Mouse (Mus musculus) hindbrain, embryonic 12.5 days (tissue): ENCODE measurements around the gene Ntng1. TPM values are rescaled to one million over a fixed set of nuclear protein-coding genes. Genes with fewer than 3 reads are reported as not detected.

ENCODE experiments used
- ATAC-seq: fragments of 200-750 bp; cut with Nextera tagmentation; 2 replicates; pipeline ENCODE4 v1.8.0; 2017; ENCODE audit warnings: moderate TSS enrichment; ENCODE audit not compliant: low FRiP score
- H3K27ac ChIP-seq: fragments of 300-500 bp; sonication (generic); 2 replicates; pipeline ENCODE4 v1.5.1; 2016; ENCODE audit warnings: mild to moderate bottlenecking
- H3K27me3 ChIP-seq: fragments of 300-500 bp; sonication (generic); 2 replicates; pipeline ENCODE4 v1.6.1; 2016; ENCODE audit warnings: mild to moderate bottlenecking
- H3K36me3 ChIP-seq: fragments of 300-500 bp; sonication (generic); 2 replicates; pipeline ENCODE4 v1.6.1; 2016; ENCODE audit warnings: mild to moderate bottlenecking
- H3K4me1 ChIP-seq: fragments of 300-500 bp; sonication (generic); 2 replicates; pipeline ENCODE4 v1.6.1; 2016
- H3K4me2 ChIP-seq: fragments of 300-500 bp; sonication (generic); replicated peaks from 2 replicates; pipeline ENCODE4 v1.6.1; 2016; ENCODE audit warnings: mild to moderate bottlenecking
- H3K4me3 ChIP-seq: fragments of 300-500 bp; sonication (generic); 2 replicates; pipeline ENCODE4 v1.5.1; 2016; ENCODE audit warnings: mild to moderate bottlenecking
- H3K9ac ChIP-seq: fragments of 300-500 bp; sonication (generic); 2 replicates; pipeline ENCODE4 v1.6.1; 2016; ENCODE audit warnings: mild to moderate bottlenecking, moderate library complexity
- H3K9me3 ChIP-seq: fragments of 300-500 bp; sonication (generic); replicated peaks from 2 replicates; pipeline ENCODE4 v1.6.1; 2016; ENCODE audit warnings: mild to moderate bottlenecking
- WGBS: fragments of 180-500 bp; shearing (Covaris S2); methylation state at CpG from one replicate; pipeline ENCODE4 v1.1.7; 2016; 5-methylcytosine and 5-hydroxymethylcytosine counted together
- polyA plus RNA-seq: library from polyadenylated mRNA; unstranded; fragments of >200 nt; fragmentation: Nextera tagmentation; extraction: Ambion mirVana; gene quantifications from 2 replicates; pipeline ENCODE4 v1.2.1, GENCODE M21; 2016

Ntng1 gene
- polyA plus RNA-seq, 1 experiment from 2014 or later = 16.6 TPM

GRCm38 (mm10) chr3:109885672-109886071, 258.1 kb downstream of the Ntng1 start:
- ATAC-seq = no peak
- no peaks in the 10 kb centered on the region for H3K9me3 ChIP-seq
- H3K27me3 ChIP-seq = no peaks in the 10 kb centered on the region
- H3K36me3 ChIP-seq = no peaks in the 10 kb centered on the region
- no peak overlapping the region for H3K4me3 ChIP-seq
- H3K4me2 ChIP-seq = no peak overlapping the region
- WGBS = 49% methylated on average over 4 of the region's 4 CpGs
- H3K9ac ChIP-seq = no peak overlapping the region
- no peak overlapping the region for H3K27ac ChIP-seq
- H3K4me1 ChIP-seq = no peaks in the 10 kb centered on the region

GRCm38 (mm10) chr3:109879061-109879460, 264.8 kb downstream of the Ntng1 start:
- no peak for ATAC-seq
- Histone ChIP-seq H3K27ac (no peak overlapping the region), H3K4me3 (no peak overlapping the region), H3K4me1 (no peaks in the 10 kb centered on the region), H3K36me3 (no peaks in the 10 kb centered on the region), H3K4me2 (no peak overlapping the region), H3K27me3 (no peaks in the 10 kb centered on the region), H3K9ac (no peak overlapping the region), H3K9me3 (no peaks in the 10 kb centered on the region)
- WGBS = 83% methylated on average over 4 of the region's 4 CpGs

GRCm38 (mm10) chr3:109871986-109872385, 271.8 kb downstream of the Ntng1 start:
- Histone ChIP-seq H3K27me3 (no peaks in the 10 kb centered on the region), H3K9me3 (no peaks in the 10 kb centered on the region), H3K27ac (no peak overlapping the region), H3K9ac (no peak overlapping the region), H3K36me3 (no peaks in the 10 kb centered on the region), H3K4me3 (no peak overlapping the region), H3K4me1 (no peaks in the 10 kb centered on the region), H3K4me2 (no peak overlapping the region)
- no peak for ATAC-seq
- WGBS = 89% methylated on average over 17 of the region's 17 CpGs

GRCm38 (mm10) chr3:109858276-109858675, 285.5 kb downstream of the Ntng1 start:
- Histone ChIP-seq H3K27me3 (no peaks in the 10 kb centered on the region), H3K36me3 (no peaks in the 10 kb centered on the region), H3K9me3 (no peaks in the 10 kb centered on the region), H3K9ac (no peak overlapping the region), H3K4me2 (no peak overlapping the region), H3K27ac (no peak overlapping the region), H3K4me3 (no peak overlapping the region), H3K4me1 (no peaks in the 10 kb centered on the region)
- 94% methylated on average over 1 of the region's 1 CpGs for WGBS
- ATAC-seq = no peak

GRCm38 (mm10) chr3:109854449-109855155, 289.2 kb downstream of the Ntng1 start:
- no peaks in the 10 kb centered on the region for H3K9me3 ChIP-seq
- H3K4me1 ChIP-seq = no peaks in the 10 kb centered on the region
- no peaks in the 10 kb centered on the region for H3K27me3 ChIP-seq
- no peak overlapping the region for H3K27ac ChIP-seq
- no peak for ATAC-seq
- H3K36me3 ChIP-seq = no peaks in the 10 kb centered on the region
- H3K4me3 ChIP-seq = no peak overlapping the region
- H3K4me2 ChIP-seq = no peak overlapping the region
- 89% methylated on average over 9 of the region's 9 CpGs for WGBS
- H3K9ac ChIP-seq = no peak overlapping the region

GRCm38 (mm10) chr3:109846660-109847059, 297.2 kb downstream of the Ntng1 start:
- no peak for ATAC-seq
- H3K4me1 ChIP-seq = no peaks in the 10 kb centered on the region
- no peaks in the 10 kb centered on the region for H3K9me3 ChIP-seq
- no peak overlapping the region for H3K4me3 ChIP-seq
- no peak overlapping the region for H3K4me2 ChIP-seq
- 81% methylated on average over 4 of the region's 4 CpGs for WGBS
- no peaks in the 10 kb centered on the region for H3K27me3 ChIP-seq
- H3K9ac ChIP-seq = no peak overlapping the region
- no peaks in the 10 kb centered on the region for H3K36me3 ChIP-seq
- H3K27ac ChIP-seq = no peak overlapping the region

GRCm38 (mm10) chr3:109825806-109826205, 318.0 kb downstream of the Ntng1 start:
- WGBS = 91% methylated on average over 1 of the region's 1 CpGs
- Histone ChIP-seq H3K9me3 (no peaks in the 10 kb centered on the region), H3K4me1 (no peaks in the 10 kb centered on the region), H3K27ac (no peak overlapping the region), H3K27me3 (no peaks in the 10 kb centered on the region), H3K4me3 (no peak overlapping the region), H3K36me3 (no peaks in the 10 kb centered on the region), H3K4me2 (no peak overlapping the region), H3K9ac (no peak overlapping the region)
- no peak for ATAC-seq

- Histone ChIP-seq H3K9ac (no peak overlapping the region), H3K27ac (no peak overlapping the region), H3K4me2 (no peak overlapping the region), H3K4me1 (no peaks in the 10 kb centered on the region), H3K4me3 (no peak overlapping the region), H3K9me3 (no peaks in the 10 kb centered on the region), H3K36me3 (no peaks in the 10 kb centered on the region), H3K27me3 (no peaks in the 10 kb centered on the region)
- WGBS = 90% methylated on average over 2 of the region's 2 CpGs
- no peak for ATAC-seq
These were observed 320.9 kb downstream of the Ntng1 start for GRCm38 (mm10) chr3:109822803-109823474.

GRCm38 (mm10) chr3:109818821-109819685, 324.8 kb downstream of the Ntng1 start:
- H3K36me3 ChIP-seq = no peaks in the 10 kb centered on the region
- no peak overlapping the region for H3K9ac ChIP-seq
- WGBS = 76% methylated on average over 2 of the region's 2 CpGs
- no peaks in the 10 kb centered on the region for H3K9me3 ChIP-seq
- no peak overlapping the region for H3K27ac ChIP-seq
- no peak overlapping the region for H3K4me3 ChIP-seq
- H3K4me1 ChIP-seq = no peaks in the 10 kb centered on the region
- no peak for ATAC-seq
- no peaks in the 10 kb centered on the region for H3K27me3 ChIP-seq
- H3K4me2 ChIP-seq = no peak overlapping the region

- WGBS = 86% methylated on average over 1 of the region's 1 CpGs
- H3K27me3 ChIP-seq = no peaks in the 10 kb centered on the region
- H3K27ac ChIP-seq = no peak overlapping the region
- no peak for ATAC-seq
- H3K4me1 ChIP-seq = no peaks in the 10 kb centered on the region
- H3K4me2 ChIP-seq = no peak overlapping the region
- no peak overlapping the region for H3K9ac ChIP-seq
- no peaks in the 10 kb centered on the region for H3K36me3 ChIP-seq
- H3K4me3 ChIP-seq = no peak overlapping the region
- no peaks in the 10 kb centered on the region for H3K9me3 ChIP-seq
These were observed 334.7 kb downstream of the Ntng1 start for GRCm38 (mm10) chr3:109809065-109809464.

- H3K36me3 ChIP-seq = no peaks in the 10 kb centered on the region
- H3K4me1 ChIP-seq = no peaks in the 10 kb centered on the region
- H3K4me3 ChIP-seq = no peak overlapping the region
- ATAC-seq = peak; percentile 66; the same call in 1 of the 2 replicates
- no peaks in the 10 kb centered on the region for H3K9me3 ChIP-seq
- no peak overlapping the region for H3K27ac ChIP-seq
- no peak overlapping the region for H3K9ac ChIP-seq
- no peak overlapping the region for H3K4me2 ChIP-seq
- WGBS = 55% methylated on average over 6 of the region's 6 CpGs
- H3K27me3 ChIP-seq = no peaks in the 10 kb centered on the region
These were observed 336.4 kb downstream of the Ntng1 start for GRCm38 (mm10) chr3:109807211-109807934.

- no peak for ATAC-seq
These were observed 339.7 kb downstream of the Ntng1 start for GRCm38 (mm10) chr3:109804145-109804544.

More at GRCm38 (mm10) chr3:109804145-109804544, 339.7 kb downstream of the Ntng1 start:
- Histone ChIP-seq H3K36me3 (no peaks in the 10 kb centered on the region), H3K4me1 (no peaks in the 10 kb centered on the region), H3K27me3 (no peaks in the 10 kb centered on the region), H3K27ac (no peak overlapping the region), H3K9me3 (no peaks in the 10 kb centered on the region), H3K9ac (no peak overlapping the region), H3K4me3 (no peak overlapping the region), H3K4me2 (no peak overlapping the region)
- WGBS = 65% methylated on average over 2 of the region's 2 CpGs
